Mouse (Mus musculus): ENCODE results near the gene Eras.
"Not testable (repeated sequence)": the region's sequence is repeated elsewhere in the genome, so short reads cannot be mapped to it uniquely, and the experiment has no call there.

Eras gene

GRCm38 (mm10) chrX:7928270-7928790 lies at the start of gene Eras:
Gene Eras, minus strand, starts transcription at chrX:7928607.
- DNase-seq, result no peak

DNA sequence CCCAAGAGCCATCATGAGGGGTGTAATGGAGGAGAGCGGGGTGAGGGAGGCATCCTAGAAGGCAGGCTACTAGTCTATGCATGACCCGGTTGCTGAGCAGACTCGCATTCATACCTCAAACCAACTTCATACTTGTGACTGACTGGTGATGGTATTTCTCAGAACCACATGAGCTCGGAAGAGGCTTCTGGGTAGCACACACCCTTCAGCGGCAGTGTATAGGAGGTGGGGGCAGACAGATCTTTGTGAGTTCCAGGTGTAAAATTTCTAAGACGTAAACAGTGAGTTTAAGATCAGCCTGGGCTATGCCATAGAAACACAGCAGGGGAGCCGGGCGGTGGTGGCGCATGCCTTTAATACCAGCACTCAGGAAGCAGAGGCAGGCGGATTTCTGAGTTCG lies 49.5 kb upstream of the Eras start, which contains the start of gene Gata1:
Gata1 (minus strand) TSS at position 180 of the 400 bp plus-strand sequence.
- no peak for DNase-seq

GRCm38 (mm10) chrX:7971292-7971691 lies 42.9 kb upstream of the Eras start:
- no peak for DNase-seq

DNA sequence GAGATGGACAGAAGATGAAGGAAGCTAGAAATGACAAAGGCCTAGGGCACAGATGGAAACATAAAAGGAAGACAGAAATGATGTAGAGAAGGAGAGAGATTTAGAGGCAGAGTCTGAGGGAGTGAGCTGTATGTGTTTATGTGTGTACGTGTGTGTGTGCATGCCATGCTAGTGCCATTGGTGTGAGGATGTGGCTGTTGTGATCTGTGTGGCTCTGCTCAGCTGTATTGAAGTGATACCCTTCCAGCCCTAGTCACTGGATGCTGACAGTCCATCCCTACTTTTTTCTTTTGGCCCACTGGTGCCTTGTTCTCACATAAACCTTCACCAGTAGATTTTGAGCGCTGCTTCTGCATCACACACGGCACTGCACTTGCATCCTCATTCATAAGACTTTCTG lies 40.5 kb upstream of the Eras start:
- no peak for DNase-seq

- DNase-seq, result no peak
These were observed 39.8 kb upstream of the Eras start for GRCm38 (mm10) chrX:7968226-7968625.

DNA sequence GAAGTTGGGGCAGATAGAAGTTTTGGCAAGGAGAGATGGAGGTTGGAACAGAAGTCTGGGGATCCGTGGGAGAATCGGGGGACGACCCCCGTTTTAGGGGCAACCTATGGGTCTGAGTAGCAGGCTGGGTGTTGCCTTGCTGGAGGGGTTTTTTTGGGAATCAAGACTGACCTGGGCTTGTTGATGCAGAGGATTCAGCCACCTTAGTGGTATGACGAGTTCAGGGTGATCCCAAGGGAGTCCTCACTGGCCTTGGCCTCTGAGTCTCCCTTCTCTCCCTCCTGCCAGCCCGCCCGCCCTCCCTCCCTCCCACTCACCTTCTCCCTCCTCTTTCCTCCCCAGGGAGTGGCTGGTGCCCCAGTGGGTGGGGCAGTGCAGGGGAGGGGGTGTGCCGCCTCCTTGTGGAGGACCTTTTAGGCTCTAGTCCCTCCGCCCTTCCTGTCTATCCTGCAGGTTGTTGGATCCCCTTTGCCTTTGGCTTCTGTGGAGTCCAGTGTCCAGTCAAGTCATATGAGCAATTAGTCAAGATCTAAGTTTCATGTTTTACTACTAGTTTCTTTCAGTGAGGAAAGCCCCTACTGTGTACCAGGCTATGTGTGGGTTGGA lies 39.3 kb upstream of the Eras start:
- DNase-seq, result no peak

GRCm38 (mm10) chrX:7966161-7966560 lies 37.8 kb upstream of the Eras start:
- no peak for DNase-seq

DNA sequence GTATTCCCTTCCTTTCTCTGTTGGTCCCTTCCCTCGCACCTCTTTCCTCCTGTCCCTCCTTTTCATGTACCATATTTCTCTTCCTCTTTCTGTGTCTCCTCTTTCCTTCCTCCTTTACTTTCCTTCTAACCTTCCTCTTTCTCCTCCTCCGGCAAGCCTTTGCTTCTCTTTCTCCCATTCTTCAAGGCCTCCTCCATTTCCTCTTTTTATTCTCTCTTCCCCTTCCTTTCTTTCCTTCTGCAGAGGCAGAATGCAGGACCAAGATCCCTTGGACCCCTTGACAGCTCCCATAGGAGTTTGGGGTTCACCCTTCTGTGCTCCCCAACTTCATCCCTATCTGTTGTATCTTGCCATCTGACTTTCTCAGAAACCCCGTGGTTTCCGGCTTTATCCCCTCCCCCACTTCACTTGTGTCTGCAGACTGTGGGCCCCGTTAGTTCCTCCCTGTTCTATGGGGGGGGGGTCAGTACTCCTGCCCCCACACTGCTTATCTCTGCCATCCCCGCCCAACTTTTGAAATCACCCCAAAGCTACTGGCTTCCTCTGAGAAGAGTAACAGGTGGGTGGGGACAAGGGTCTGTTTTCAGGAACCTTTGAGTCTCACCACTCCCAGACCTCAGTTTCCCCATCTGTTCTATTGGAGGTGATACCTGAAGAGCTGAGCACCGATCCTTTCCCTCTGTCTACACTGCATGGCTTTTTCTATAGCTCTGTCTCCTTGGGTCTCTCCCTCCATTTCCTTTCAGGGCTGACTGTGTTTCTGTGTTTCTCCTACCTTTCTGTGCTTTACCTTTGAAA lies 35.6 kb upstream of the Eras start:
- DNase-seq, result no peak

GRCm38 (mm10) chrX:7958868-7959267 lies 30.5 kb upstream of the Eras start:
- no peak for DNase-seq

DNA sequence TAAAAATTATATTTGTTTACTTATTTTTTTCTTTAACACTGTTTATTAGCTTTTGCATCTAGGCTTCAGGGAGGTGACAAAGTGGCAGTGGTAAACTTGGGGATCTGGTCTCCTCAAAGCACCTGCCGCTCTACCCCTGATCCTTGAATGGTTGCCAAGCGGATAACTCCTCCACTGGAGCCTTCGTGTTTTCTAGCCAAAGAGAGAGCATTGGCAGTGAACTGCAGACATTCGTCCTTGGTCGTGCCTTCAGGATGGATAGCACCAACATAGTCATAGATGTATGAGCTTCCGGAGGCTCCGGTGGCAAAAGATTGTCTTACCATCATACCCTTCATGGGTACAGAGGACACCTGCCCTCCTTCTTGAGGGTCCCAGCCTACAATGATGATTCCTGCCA lies 21.7 kb upstream of the Eras start:
- DNase-seq, result no peak

DNA sequence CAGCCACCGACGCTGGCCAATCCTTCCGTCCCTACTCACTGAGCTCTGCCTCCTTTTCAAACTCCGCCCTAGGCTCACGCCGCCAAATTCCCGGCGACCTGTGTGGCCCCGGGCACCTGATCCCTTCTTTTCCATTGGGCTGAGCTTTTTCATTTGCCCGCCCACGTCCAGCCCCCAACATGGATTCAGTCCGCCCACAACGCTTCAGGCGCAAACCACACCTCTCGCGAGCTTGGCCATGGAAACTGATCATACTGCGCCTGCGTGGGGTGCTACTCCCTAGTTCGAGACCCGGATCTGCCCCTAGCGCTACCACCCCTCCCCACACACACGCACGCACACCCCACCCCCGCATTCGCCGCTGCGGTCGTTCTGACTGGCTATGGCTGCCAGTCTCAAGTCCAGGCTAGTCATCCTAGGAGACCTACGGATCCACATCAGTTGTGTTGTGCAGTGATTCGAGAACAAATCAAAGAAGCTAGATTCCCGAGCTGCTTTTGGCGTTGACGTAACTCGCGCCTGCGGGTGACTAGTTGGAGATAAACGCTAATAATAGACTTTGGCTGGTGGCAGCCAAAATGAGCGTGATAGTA lies 19.6 kb upstream of the Eras start:
- DNase-seq, result peak; percentile 98

DNA sequence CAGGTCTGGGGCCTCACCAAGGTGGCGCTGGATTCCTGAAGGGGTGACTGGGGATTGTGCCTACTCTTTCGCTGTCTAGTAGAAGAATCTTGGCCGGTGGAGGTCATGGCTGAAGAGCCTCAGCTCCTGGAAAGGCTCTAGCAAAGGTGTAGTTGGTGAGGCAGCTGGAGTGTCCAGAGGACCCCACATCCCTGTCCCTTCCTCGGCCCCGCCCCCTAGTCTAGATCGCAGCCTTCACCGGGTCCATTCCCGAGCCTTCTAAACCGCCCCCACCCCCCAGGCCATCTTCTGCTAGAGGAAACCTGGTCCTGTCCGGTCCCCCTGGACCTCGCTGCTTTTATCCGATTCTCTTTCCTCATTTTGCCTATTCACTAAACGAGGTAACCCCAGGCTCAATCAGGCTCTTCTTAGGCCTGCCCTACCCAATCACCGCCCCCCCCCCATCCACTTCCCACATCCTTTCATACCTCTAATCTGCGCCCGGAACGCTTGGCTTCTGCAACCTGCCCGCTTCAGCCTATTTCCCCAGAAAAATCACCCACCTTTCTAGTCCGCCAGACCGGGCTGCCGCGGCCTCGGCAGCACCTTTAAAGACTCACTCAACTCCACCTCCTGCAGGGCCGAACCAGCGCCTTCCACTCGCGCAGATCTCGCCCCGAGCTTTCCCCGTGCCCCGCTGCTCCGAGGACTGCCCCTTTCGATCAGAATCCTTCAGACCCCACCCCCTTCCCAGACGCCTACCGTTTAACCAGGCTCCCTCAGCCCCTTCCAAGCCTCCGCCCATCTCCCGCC lies 18.9 kb upstream of the Eras start, which contains the start of gene Hdac6:
Hdac6 (minus strand) TSS at position 782 of the 792 bp plus-strand sequence.
- peak; percentile 23 for DNase-seq

- DNase-seq, result peak; percentile 49
These were observed 17.2 kb upstream of the Eras start for GRCm38 (mm10) chrX:7945618-7946017.

DNA sequence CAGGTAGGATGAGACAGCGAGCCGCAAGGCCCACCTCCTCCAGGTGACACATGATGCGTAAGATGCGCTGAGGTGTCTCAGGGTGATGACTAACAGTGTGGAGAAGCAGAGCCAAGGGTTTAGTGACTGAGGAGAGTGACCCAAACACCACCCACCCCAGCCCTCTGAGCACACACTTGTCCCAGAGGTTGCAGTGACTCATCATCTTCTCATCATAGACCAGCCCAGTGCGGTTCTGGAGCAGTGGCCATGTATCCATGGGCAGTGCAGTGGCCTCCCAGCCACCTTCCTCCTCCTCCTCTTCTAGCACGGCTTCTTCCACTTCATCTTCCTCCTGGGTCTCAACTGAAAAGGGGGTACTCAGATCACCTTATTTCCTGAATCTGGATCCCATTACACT lies 9.3 kb upstream of the Eras start:
- DNase-seq, result no peak

DNA sequence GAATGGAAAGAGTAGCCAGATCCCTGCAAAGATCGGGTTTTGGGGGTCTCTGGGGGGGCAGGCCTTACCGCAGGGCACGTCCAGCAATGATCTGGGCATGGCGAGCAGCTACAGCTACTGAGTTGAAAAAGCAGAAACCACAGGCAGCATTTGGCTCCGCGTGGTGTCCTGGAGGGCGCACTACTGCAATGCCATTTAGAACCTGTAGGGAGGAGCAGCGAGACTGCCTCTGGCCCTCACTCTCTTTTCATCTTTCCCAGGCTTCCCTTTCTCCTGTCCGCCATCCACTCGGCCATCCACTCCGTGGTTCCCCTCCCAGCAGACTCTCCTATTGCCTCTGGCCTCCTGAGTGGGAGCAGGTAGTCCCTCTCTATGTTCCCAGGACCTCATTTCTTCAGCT lies 8.5 kb upstream of the Eras start:
- no peak for DNase-seq

- no peak for DNase-seq
These were observed 1.3 kb downstream of the Eras start for GRCm38 (mm10) chrX:7927116-7927515.

DNA sequence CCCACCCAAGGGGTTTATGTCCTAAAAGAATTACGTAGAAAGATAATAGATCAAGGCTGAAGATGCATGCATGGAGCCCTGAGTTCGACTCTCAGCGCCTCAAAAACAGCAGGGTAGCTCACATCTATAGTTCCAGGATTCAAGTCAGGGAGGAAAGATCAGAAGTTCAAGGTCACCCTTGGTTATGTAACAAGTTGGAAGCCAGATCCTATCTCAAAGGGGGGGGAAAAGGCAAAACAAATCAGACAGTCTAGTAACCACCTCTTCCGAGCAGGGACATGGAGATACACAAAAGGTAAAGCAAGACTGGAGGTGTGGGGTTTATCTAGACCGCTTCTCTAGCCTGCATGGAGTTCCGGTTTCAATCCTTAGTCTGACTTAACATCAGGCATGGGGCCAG lies 2.1 kb downstream of the Eras start:
- no peak for DNase-seq

DNA sequence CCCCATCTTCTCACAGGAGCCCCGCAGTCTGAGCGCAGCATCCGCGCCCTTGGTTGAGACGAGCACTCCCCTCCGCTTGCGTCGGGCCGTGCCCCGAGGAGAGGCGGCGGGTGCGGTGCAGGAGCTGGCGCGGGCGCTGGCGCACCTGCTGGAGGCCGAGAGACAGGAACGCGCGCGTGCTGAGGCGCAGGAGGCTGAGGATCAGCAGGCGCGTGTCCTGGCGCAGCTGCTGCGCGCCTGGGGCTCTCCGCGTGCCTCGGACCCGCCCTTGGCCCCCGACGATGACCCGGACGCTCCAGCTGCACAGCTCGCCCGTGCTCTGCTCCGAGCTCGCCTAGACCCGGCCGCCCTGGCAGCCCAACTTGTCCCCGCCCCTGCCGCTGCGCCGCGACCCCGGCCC lies 6.4 kb downstream of the Eras start:
- DNase-seq, result no peak

DNA sequence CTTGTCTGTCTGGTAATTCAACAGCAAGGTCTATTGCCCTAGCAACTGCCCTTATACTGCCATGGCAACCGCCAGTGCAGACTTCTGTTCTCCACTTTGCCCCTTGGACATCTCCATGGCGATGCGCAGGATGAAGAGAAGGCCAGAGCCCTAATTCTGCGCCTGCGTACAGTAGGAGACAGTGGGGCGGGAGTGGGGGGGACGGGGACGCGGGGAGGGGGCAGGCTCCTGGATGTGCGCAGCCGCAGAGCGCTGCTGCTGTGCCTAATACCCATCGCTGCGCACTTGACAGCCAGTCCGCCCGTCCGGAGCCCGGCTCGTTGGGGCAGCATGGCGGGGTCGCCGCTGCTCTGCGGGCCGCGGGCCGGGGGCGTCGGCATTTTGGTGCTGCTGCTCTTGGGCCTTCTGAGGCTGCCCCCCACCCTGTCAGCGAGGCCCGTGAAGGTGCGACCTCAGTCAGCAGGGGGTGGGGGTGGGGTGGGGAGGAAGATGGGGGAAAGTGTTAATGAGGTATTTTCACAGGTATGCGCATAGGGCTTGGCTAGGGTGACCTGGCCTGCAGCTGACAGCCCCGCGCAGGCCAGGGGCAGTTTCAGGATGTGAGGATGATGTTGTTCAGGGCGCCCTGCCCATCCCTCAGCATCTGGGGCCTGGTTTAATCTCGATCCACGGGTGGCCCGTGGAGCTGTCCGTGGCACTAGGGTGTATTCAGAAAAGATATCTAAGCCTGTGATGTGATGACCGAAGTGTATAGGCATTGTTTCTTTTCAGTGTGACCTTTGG lies 8.6 kb downstream of the Eras start, which contains the start of gene Pcsk1n:
Pcsk1n (plus strand) TSS at position 222 of the 783 bp plus-strand sequence.
- DNase-seq, result no peak

DNA sequence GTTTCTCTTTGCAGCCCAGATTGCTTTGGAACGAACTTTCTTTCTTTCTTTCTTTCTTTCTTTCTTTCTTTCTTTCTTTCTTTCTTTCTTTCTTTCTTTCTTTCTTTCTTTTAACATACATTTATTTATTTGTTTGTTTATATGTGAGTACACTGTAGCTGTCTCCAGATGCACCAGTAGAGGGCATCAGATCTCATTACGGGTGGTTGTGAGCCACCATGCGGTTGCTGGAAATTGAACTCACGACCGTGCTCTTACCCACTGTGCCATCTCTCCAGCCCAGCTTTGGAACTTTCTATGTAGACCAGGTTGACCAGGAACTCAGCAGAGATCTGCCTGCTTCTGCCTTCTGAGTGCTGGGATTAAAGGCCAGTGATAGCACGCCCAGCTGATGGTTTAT lies 10.4 kb downstream of the Eras start:
- DNase-seq, result not testable (repeated sequence)

- peak; percentile 36 for DNase-seq
These were observed 12.7 kb downstream of the Eras start for GRCm38 (mm10) chrX:7915669-7916068.

DNA sequence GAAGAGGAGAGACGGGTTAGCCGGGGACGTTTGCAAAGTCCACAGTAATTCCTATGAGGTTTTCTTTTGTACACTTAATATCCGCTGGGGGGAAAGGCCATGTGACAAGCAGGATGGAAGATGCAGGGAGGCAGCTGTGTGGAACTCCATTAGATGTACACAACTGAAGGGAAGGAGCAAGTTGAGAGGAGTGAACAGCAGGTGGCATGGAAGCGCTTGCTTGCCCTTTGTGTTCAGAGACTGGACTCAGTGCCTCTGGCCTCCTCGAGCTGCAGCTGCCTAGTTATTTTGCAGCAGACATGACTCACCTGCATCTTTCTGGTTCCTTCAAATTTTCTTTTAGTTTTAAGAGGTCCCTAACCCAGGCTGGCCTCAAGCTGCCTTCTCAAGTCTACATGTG lies 17.9 kb downstream of the Eras start:
- no peak for DNase-seq

All from kidney, adult 11 months (tissue).